Mouse (Mus musculus) gastrocnemius, adult 18-20 months (tissue): ENCODE measurements around the gene Shisal1. TPM values are rescaled to one million over a fixed set of nuclear protein-coding genes. Genes with fewer than 3 reads are reported as not detected.

ENCODE experiments used
- DNase-seq: peaks from one replicate; pipeline ENCODE4 v3.0.0; 2021; ENCODE audit warnings: low spot score
- total RNA-seq, 2 experiments: library from RNA; stranded (reverse); gene quantifications; 2 replicates each; pipeline ENCODE4 v1.2.3; 2021

The Shisal1 gene
- total RNA-seq, 2 experiments from 2014 or later: 0.38 to 0.57 TPM

GRCm38 (mm10) chr15:84427624-84428023 lies 19.3 kb downstream of the Shisal1 start:
- no peak for DNase-seq

DNA sequence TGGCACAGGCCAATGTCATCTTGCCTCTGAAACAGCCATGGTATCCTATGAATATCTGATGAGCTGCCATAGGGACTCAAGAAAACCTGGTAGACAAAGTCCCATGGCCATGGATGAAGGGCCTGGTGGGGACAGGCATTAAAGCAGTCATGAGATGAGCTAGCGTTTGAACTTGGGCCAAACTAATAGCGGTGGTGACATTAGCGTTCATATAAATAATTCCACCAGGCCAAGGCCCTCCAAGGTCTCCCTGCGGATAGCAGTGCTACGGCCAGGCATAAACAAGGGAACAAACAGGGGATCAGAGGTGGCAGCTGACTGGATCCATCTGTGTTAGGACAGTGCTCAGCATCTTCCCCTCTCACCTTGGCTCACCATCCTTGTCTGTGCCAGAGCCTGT lies 21.2 kb downstream of the Shisal1 start:
- DNase-seq: no peak

DNA sequence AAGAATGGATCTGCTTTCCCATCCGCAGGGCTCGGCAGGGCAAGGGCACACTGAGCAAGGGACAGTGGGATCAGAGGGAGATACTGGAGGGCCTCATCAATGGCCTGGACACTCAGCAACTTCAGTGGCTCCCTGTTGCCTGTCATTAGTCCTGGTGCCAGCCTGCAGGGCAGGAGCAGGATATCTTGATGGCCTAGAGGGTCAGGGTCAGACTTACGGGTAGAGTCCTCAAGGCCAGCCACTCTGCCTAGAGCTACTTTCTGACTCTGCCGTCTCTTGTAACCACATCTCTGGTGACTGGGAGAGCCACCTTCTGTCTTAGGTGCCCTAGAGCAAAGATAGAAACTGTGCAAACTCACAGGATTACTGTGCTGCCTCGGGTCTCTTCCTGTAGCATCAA lies 23.1 kb downstream of the Shisal1 start:
- DNase-seq: no peak

- no peak for DNase-seq
Observed at GRCm38 (mm10) chr15:84418266-84418610, 28.7 kb downstream of the Shisal1 start.

DNA sequence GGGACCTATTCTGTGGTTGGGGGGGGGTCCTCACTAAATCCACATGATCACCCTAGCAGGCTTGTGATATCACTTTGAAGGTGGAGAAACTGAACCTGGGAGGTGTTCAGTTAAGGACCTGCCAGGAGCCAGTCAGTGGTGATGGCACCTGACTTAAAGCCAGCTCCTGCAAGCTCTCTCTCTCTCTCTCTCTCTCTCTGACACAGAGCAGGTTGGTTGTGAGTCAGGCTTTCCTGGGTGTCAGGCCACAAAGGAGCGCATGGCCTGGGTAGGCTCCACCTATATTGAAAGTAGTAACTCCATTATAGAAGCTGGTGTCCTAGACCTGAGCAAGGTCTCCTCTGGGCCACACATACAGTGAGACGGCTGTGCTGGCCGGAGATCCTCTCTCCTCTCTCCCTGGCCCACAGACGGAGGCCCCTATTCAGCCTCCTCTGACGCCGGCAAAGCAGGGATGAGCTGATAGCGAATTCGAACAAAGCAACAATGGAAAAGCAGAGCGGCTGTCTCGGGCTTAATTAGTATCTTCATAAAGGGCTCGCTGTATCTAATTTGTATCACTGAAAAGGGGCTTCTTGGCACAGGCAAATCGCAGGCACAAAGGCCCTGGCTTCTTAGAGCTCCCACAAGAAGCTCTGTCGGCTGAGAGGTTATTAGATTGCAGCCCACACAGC lies 29.2 kb downstream of the Shisal1 start:
- DNase-seq: no peak

- DNase-seq: no peak
Observed at GRCm38 (mm10) chr15:84417017-84417416, 29.9 kb downstream of the Shisal1 start.

GRCm38 (mm10) chr15:84414040-84414848 lies 32.7 kb downstream of the Shisal1 start:
- DNase-seq: no peak

- peak; percentile 68 for DNase-seq
Observed at GRCm38 (mm10) chr15:84412409-84412808, 34.5 kb downstream of the Shisal1 start.

DNA sequence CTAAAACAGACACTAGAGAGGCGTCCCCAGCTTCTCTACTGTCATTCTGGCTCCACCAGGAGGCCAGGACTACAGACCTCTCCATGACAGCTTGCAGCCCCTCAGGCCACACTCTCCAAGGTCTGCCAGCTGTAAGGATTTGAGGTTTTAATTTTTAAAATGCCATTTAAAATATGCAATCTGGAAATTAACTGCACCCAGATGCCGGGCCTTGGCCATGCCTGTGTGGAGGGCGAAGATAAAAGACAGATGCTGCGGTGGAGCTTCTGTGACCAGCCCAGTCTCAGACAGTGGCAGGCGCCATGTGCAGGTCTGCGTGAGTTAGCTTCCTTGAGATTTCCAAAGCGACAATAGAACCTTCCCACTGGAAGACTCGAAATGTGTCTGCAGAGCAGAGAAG lies 36.8 kb downstream of the Shisal1 start:
- DNase-seq: no peak

DNA sequence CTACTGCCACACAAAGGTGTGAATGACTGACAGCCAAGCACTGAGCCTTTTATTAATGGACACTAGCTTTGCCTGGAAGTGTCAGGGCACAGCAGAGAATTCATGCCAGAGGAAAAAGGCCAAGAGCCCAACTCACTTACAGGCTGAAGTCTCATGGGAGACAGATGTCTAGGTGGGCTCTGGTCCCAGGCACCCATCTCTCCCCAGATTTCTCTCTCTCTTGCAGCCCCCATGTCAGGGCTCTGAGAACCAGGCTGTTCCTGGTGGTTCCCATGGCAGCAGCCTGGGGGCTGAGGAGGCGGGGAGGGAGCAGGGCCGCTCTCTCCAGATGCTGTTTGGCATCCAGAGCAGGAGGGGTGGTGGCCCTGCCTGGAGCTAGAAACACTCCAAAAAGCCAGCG lies 38.3 kb downstream of the Shisal1 start:
- DNase-seq: no peak

- no peak for DNase-seq
Observed at GRCm38 (mm10) chr15:84405759-84406158, 41.1 kb downstream of the Shisal1 start.

- no peak for DNase-seq
Observed at GRCm38 (mm10) chr15:84403454-84404113, 43.3 kb downstream of the Shisal1 start.

DNA sequence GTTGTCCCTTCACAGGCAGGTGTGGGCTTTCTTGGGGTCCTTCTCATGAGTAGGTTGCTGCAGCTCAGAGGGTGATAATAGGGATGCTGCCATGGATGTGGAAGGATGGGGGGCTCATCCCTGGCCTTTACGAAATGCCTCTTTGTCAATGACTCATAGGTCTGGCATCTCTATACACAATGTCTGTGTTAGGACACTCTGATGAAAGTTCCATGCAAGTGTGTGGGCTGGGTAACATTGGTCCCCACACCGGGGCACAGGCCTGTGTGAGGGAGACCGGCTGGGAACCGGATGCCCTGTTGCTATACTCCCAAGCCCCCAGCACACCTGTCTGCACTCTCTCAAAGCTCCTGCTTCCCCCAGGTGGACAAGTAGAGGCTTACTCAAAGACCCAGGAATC lies 48.3 kb downstream of the Shisal1 start:
- no peak for DNase-seq

- DNase-seq: no peak
Observed at GRCm38 (mm10) chr15:84397663-84398169, 49.2 kb downstream of the Shisal1 start.

DNA sequence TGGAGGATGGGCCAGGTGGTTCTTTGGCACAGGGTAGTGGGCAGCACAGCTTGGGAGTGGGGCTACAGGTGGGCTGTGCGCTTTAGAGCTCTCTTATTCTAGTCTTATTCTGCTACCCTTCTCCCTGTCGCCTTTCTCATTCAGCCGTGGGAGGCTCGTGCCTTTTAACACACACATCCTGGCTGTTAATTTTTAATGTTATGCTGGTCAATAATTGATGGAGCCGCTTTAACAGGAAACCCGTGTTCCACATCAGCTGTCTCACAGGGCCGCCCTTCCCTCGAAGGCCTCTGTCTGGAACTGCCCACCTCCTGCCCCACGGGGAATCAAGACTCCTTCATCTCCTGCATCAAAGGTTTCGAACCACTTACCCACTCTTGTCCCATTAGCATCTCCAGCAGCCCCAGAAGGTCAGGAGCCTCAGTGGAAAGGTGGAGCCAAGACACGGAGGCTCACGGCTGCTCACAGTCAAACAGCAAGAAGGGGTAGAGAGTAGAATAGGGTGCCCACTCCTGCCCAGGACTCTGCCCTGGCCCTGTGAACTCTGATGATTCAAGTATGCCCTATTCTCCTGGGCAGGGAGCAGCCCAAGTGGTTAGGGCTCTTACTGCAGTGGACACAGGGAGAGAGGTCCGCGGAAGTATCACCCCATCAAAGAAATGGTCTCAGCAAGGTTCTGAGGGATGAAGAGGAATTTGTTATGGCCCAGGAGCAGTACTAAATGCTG lies 51.4 kb downstream of the Shisal1 start:
- DNase-seq: no peak

- DNase-seq: no peak
Observed at GRCm38 (mm10) chr15:84393341-84393740, 53.6 kb downstream of the Shisal1 start.

DNA sequence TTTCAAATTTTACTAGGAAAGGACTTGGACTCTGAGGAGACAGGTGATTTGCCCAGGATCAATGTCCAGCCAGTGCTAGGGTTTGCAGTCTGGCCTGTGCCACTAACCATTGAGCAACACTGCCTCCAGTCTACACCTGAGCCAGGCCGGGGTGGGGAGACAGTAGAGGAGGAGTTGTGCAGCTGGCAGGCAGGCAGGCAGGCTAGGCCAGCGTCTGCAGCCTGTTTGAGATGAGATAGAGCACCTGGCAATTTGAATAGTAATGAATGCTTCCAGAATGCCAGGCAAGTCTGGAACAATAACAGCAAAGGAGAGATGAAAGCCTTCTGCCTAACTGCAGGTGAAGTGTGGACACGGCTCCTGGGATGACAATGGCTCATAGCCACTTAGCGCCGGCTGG lies 54.1 kb downstream of the Shisal1 start:
- DNase-seq: no peak

- DNase-seq: no peak
Observed at GRCm38 (mm10) chr15:84392131-84392530, 54.8 kb downstream of the Shisal1 start.

GRCm38 (mm10) chr15:84388698-84389131 lies 58.2 kb downstream of the Shisal1 start:
- DNase-seq: no peak

DNA sequence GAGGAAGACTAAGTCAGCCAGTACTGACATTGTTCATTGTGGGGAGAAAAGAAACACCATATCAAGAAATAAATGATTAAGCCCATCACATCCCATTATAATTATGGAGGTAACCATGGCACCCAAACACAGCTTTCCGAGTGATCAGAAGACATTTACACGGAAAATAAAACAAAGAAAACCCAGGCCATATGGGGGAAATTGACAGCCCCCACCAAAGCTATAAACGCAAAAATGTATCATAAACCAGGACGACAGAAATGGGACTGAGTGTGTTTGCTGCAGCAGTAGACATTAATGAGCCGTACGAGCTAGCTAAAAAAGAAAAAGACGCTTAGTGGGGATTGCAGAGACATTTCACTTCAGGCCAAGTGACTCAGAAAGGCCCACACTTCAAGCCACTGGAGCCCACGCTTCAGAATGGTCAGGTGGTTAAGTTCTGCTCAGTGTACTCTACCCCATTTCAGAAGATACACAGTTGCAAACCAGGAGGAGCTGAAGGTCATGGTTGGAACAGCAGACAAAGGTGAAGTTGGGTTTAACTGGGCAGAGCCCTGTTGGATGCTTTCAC lies 60.8 kb downstream of the Shisal1 start:
- DNase-seq: no peak

- no peak for DNase-seq
Observed at GRCm38 (mm10) chr15:84384066-84384465, 62.8 kb downstream of the Shisal1 start.
